Mouse (Mus musculus) stomach, embryonic 16.5 days (tissue): ENCODE results near the gene Vsx2. TPM values are rescaled to one million over a fixed set of nuclear protein-coding genes. Genes with fewer than 3 reads are reported as not detected.

Experiments used
- ATAC-seq: fragments of 200-750 bp; cut with Nextera tagmentation; 2 replicates; pipeline ENCODE4 v1.8.0; 2017; ENCODE audit warnings: moderate number of reproducible peaks, moderate TSS enrichment; ENCODE audit not compliant: insufficient read depth, low FRiP score
- H3K27ac ChIP-seq: fragments of 300-500 bp; sonication (generic); 2 replicates; pipeline ENCODE4 v1.5.1; 2014; ENCODE audit warnings: low read length
- H3K27me3 ChIP-seq: fragments of 300-500 bp; sonication (generic); 2 replicates; pipeline ENCODE4 v1.6.1; 2014; ENCODE audit warnings: low read length, control low read depth, mixed read lengths; ENCODE audit not compliant: control insufficient read depth, insufficient read depth
- H3K36me3 ChIP-seq: fragments of 300-500 bp; sonication (generic); 2 replicates; pipeline ENCODE4 v1.6.1; 2014; ENCODE audit warnings: low read length; ENCODE audit not compliant: control insufficient read depth, insufficient read depth
- H3K4me1 ChIP-seq: fragments of 300-500 bp; sonication (generic); 2 replicates; pipeline ENCODE4 v1.6.1; 2014; ENCODE audit warnings: low read length, control low read depth, mixed read lengths; ENCODE audit not compliant: control insufficient read depth, insufficient read depth
- H3K4me2 ChIP-seq: fragments of 300-500 bp; sonication (generic); 2 replicates; pipeline ENCODE4 v1.6.1; 2014; ENCODE audit warnings: low read depth, low read length, mixed read lengths
- H3K4me3 ChIP-seq: fragments of 300-500 bp; sonication (generic); replicated peaks from 2 replicates; pipeline ENCODE4 v1.5.1; 2014; ENCODE audit warnings: mild to moderate bottlenecking, low read length
- H3K9ac ChIP-seq: fragments of 300-500 bp; sonication (generic); 2 replicates; pipeline ENCODE4 v1.6.1; 2014; ENCODE audit warnings: low read length
- H3K9me3 ChIP-seq: fragments of 300-500 bp; sonication (generic); replicated peaks from 2 replicates; pipeline ENCODE4 v1.6.1; 2016; ENCODE audit warnings: low read length, control low read depth; ENCODE audit not compliant: control insufficient read depth
- WGBS: fragments of 180-500 bp; shearing (Covaris S2); extraction: QIAGEN DNeasy Blood & Tissue Kit; methylation state at CpG from one replicate; pipeline ENCODE4 v1.1.7; 2014; 5-methylcytosine and 5-hydroxymethylcytosine counted together
- polyA plus RNA-seq: library from polyadenylated mRNA; unstranded; fragments of >200 nt; fragmentation: Nextera tagmentation; extraction: Ambion mirVana; gene quantifications from 2 replicates; pipeline ENCODE4 v1.2.1, GENCODE M21; 2015

The Vsx2 gene
- polyA plus RNA-seq, 1 experiment from 2014 or later: not detected

DNA sequence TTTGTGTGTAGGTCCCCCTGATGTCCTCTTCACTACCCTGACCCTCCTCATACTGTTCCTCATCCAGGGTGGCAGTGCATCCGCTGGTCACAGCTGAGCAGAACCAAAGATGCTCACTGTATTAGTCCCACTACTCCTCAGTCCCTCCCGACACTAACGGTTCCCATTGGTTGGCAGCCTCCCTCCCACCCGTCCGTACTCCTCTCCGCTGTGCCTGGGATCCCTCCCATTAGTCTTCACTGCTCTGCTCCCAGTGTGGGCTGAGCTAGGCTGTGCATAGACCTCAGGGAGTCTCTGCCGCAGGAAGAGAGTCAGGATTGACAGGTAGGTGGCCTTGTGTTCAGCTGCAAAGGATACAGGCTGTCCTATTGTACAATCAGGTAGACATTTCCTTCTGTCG is 28.8 kb downstream of the Vsx2 start:
- 0 out of 2 replicates have a peak, but pooled peaks cover 4% of the 10 kb centered on the region for H3K36me3 ChIP-seq
- no peak overlapping the region for H3K4me2 ChIP-seq
- H3K9ac ChIP-seq: no peak overlapping the region
- no peak overlapping the region for H3K4me3 ChIP-seq
- 17% methylated on average over 8 of the region's 8 CpGs for whole genome bisulfite sequencing
- H3K4me1 ChIP-seq: no peaks in the 10 kb centered on the region
- no peaks in the 10 kb centered on the region for H3K27me3 ChIP-seq
- H3K9me3 ChIP-seq: no peaks in the 10 kb centered on the region
- H3K27ac ChIP-seq: no peak overlapping the region
- ATAC-seq: no peak

- Histone ChIP-seq H3K36me3 (0 out of 2 replicates have a peak, but pooled peaks cover 4% of the 10 kb centered on the region), H3K27ac (no peak overlapping the region), H3K27me3 (no peaks in the 10 kb centered on the region), H3K4me3 (no peak overlapping the region), H3K9me3 (no peaks in the 10 kb centered on the region), H3K4me1 (no peaks in the 10 kb centered on the region), H3K9ac (no peak overlapping the region), H3K4me2 (no peak overlapping the region)
- WGBS: 79% methylated on average over 6 of the region's 7 CpGs
- no peak for ATAC-seq
Measured at GRCm38 (mm10) chr12:84604001-84604400, 34.4 kb downstream of the Vsx2 start.

DNA sequence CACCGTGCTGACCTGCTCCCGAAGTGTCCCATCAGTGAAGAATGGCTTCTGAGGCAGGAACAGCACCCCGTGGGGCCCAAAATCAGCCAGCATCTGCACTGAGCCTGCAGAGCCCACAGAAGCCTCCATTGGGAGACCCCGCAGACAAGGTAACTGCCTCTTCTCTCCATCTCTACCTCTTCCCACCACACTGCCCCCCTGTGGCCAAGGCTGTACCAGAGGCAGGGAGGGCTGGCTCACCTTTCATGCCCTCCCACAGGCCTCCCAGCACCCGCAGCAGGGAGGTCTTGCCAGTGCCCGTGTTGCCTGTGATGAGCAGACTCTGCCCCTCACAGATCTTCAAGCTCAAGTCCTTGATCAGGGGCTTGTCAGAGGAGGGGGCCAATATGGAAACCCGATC is 36.3 kb downstream of the Vsx2 start:
- 0 out of 2 replicates have a peak, but pooled peaks cover 4% of the 10 kb centered on the region for H3K36me3 ChIP-seq
- 80% methylated on average over 7 of the region's 7 CpGs for WGBS

DNA sequence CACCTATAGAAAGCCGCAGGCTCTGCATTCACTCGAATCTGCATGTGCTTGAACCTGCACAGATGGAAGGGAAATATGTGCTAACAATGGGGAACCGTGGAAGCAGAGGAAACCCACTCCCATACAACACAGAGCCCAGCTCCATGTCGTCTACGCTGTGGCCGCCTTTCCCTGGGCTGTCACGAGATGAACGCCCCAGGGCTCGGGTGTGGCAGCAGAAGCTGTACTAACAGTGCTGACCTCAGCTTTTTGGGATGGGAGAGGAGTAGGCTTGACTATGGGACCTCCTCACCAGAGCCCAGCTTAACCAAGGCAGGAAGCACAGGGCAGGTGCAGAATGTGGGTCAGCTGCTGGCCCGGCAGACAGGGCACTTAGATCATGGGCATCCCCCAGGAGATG is 42.2 kb downstream of the Vsx2 start:
- H3K4me2 ChIP-seq: no peak overlapping the region
- H3K27ac ChIP-seq: no peak overlapping the region
- H3K4me1 ChIP-seq: no peaks in the 10 kb centered on the region
- 86% methylated on average over 10 of the region's 10 CpGs for WGBS
- H3K9me3 ChIP-seq: no peaks in the 10 kb centered on the region
- no peak for ATAC-seq
- H3K27me3 ChIP-seq: no peaks in the 10 kb centered on the region
- no peaks in the 10 kb centered on the region for H3K36me3 ChIP-seq
- no peak overlapping the region for H3K4me3 ChIP-seq
- H3K9ac ChIP-seq: no peak overlapping the region

More for the DNA sequence above, 36.3 kb downstream of the Vsx2 start:
- Histone ChIP-seq H3K4me1 (no peaks in the 10 kb centered on the region), H3K9me3 (no peaks in the 10 kb centered on the region), H3K27me3 (no peaks in the 10 kb centered on the region), H3K27ac (no peak overlapping the region), H3K4me2 (no peak overlapping the region), H3K9ac (no peak overlapping the region), H3K4me3 (no peak overlapping the region)
- ATAC-seq: no peak

GRCm38 (mm10) chr12:84612518-84612917 is 43.0 kb downstream of the Vsx2 start:
- WGBS: 67% methylated on average over 8 of the region's 8 CpGs
- no peak overlapping the region for H3K4me2 ChIP-seq
- ATAC-seq: no peak

DNA sequence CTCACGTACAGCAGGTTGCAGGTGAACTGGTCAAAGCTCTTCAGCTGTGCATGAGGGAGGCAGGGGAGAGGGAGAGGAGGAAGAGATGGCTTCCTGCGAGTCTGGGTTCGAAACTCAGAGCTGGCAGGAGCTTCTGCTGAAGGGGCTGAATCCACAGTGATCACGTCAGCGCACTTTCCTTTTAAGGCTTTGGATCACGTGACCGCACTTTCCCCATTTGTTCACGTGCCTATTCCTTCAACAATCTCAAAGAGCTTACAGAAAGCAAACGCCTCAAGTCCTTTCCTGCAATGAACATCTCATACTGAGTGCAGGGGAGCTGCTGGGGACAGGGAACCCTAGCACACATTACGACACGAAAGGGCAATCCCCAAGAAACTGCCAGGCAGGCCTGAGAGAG is 44.4 kb downstream of the Vsx2 start:
- H3K9me3 ChIP-seq: no peaks in the 10 kb centered on the region
- H3K4me2 ChIP-seq: no peak overlapping the region
- no peak overlapping the region for H3K4me3 ChIP-seq
- no peaks in the 10 kb centered on the region for H3K27me3 ChIP-seq
- H3K27ac ChIP-seq: no peak overlapping the region
- WGBS: 85% methylated on average over 11 of the region's 11 CpGs
- H3K4me1 ChIP-seq: no peaks in the 10 kb centered on the region
- no peak overlapping the region for H3K9ac ChIP-seq
- H3K36me3 ChIP-seq: no peaks in the 10 kb centered on the region
- no peak for ATAC-seq

More at GRCm38 (mm10) chr12:84612518-84612917, 43.0 kb downstream of the Vsx2 start:
- H3K4me1 ChIP-seq: no peaks in the 10 kb centered on the region
- H3K9me3 ChIP-seq: no peaks in the 10 kb centered on the region
- H3K36me3 ChIP-seq: no peaks in the 10 kb centered on the region
- no peaks in the 10 kb centered on the region for H3K27me3 ChIP-seq
- no peak overlapping the region for H3K4me3 ChIP-seq
- H3K27ac ChIP-seq: no peak overlapping the region
- no peak overlapping the region for H3K9ac ChIP-seq

- Histone ChIP-seq H3K4me2 (no peak overlapping the region), H3K4me3 (no peak overlapping the region), H3K9me3 (no peaks in the 10 kb centered on the region), H3K4me1 (no peaks in the 10 kb centered on the region), H3K9ac (no peak overlapping the region), H3K36me3 (no peaks in the 10 kb centered on the region), H3K27me3 (no peaks in the 10 kb centered on the region), H3K27ac (no peak overlapping the region)
- no peak for ATAC-seq
- 57% methylated on average over 7 of the region's 7 CpGs for WGBS
Measured at GRCm38 (mm10) chr12:84614524-84614923, 45.0 kb downstream of the Vsx2 start.

GRCm38 (mm10) chr12:84616977-84617630 is 47.5 kb downstream of the Vsx2 start, which contains the start of gene Abcd4:
Abcd4 (minus strand) TSS chr12:84617413.
- Histone ChIP-seq H3K27ac (peak within 1 kb of the TSS; percentile 47; the same call in 1 of the 2 replicates), H3K4me1 (no peaks in the 10 kb centered on the region), H3K36me3 (no peaks in the 10 kb centered on the region), H3K4me2 (peak within 1 kb of the TSS; percentile 65), H3K4me3 (peak within 1 kb of the TSS; percentile 80), H3K9me3 (no peaks in the 10 kb centered on the region), H3K9ac (peak within 1 kb of the TSS; percentile 93), H3K27me3 (no peaks in the 10 kb centered on the region)
- WGBS: under 1% methylated on average over 34 of the region's 34 CpGs
- peak; percentile 99 for ATAC-seq

- H3K36me3 ChIP-seq: no peaks in the 10 kb centered on the region
- H3K4me2 ChIP-seq: peak overlapping the region; percentile 65
- H3K27me3 ChIP-seq: no peaks in the 10 kb centered on the region
- H3K4me3 ChIP-seq: peak overlapping the region; percentile 80
- ATAC-seq: peak; percentile 59
- WGBS: 7% methylated on average over 10 of the region's 10 CpGs
- no peaks in the 10 kb centered on the region for H3K9me3 ChIP-seq
- H3K4me1 ChIP-seq: no peaks in the 10 kb centered on the region
- no peak overlapping the region for H3K27ac ChIP-seq
- peak overlapping the region; percentile 93 for H3K9ac ChIP-seq
Measured at GRCm38 (mm10) chr12:84617663-84618062, 48.1 kb downstream of the Vsx2 start.
